Mouse (Mus musculus): ENCODE measurements around the gene Elfn2.

GRCm38 (mm10) chr15:78755226-78755625, 36.7 kb upstream of the Elfn2 start:
- TF ChIP-seq GATA1 (IDR thresholded peaks at IDR 0.05; ENCODE audit: low read length) (no peak), TAL1 (IDR thresholded peaks at IDR 0.05; ENCODE audit: low read length) (no peak)

Measured in erythroblast, embryonic 14.5 days (primary cell).